In the genomic region with DNA sequence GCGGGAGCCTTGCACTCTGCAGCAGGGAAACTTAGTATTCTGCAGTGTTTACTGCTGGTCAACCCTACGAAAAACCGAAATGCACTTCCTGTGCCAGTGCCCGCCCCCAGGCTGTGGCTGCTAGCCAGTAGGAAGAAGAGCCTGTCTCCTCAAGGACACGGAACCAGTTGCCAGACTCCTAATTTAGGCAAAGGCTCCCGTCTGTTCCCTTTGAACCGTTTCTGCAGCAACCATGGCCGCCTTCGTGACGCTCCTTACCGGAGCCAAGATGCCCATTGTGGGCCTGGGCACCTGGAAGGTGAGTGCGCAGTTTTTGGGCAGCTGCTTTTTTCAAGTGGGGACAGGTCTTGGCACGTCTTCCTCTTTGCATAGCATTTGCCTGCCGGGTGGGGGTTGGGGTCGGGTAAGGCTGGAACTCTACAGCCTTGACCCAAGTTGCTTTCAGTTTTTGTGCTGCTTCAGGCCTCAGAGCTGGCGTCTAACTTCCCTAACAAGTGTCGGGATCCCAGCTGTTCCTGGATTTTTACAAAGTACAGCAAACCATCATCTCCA, we compare ENCODE assay signal across 8 mouse cellular contexts. TPM values are rescaled to one million over a fixed set of nuclear protein-coding genes. Genes with fewer than 3 reads are reported as not detected.
DNase-seq lines count a peak whose midpoint lies in the region; ATAC-seq and TF ChIP-seq lines count a peak whose summit lies in the region.

A gene (plus strand): TSS at position 109 of the 552 bp plus-strand sequence.

- no peaks in the 10 kb centered on the region for H3K79me2 ChIP-seq in heart, adult 2 months (replicated peaks; ENCODE audit: control insufficient read depth, insufficient read depth, low read length)

- TF ChIP-seq EP300 in heart, adult 2 months (IDR thresholded peaks at IDR 0.05; ENCODE audit: insufficient read depth, low read depth, low read length): 0 out of 2 replicates have a peak, but pooled peaks have one; percentile 5

- ATAC-seq in embryonic facial prominence, embryonic 13.5 days (ENCODE audit: insufficient number of reproducible peaks, insufficient read depth, low FRiP score, low TSS enrichment, low read depth): no peak
- ATAC-seq in limb, embryonic 11.5 days (ENCODE audit: insufficient number of reproducible peaks, low FRiP score, low TSS enrichment, low read depth): 0 out of 2 replicates have a peak, but pooled peaks have one; percentile 47
- ATAC-seq in midbrain, embryonic 13.5 days: peak; percentile 72

- H3K4me3 ChIP-seq in embryonic facial prominence, embryonic 13.5 days: peak within 1 kb of the TSS; percentile 47
- peak within 1 kb of the TSS; percentile 70 for H3K4me3 ChIP-seq in heart, adult 2 months
- peak within 1 kb of the TSS; percentile 64 for H3K4me3 ChIP-seq in kidney, adult 2 months (ENCODE audit: insufficient read depth, low read depth, low read length)
- peak within 1 kb of the TSS; percentile 41 for H3K4me3 ChIP-seq in limb, embryonic 11.5 days (ENCODE audit: low read depth, low read length)
- H3K4me3 ChIP-seq in midbrain, embryonic 13.5 days (replicated peaks): peak within 1 kb of the TSS; percentile 46

- H3K27ac ChIP-seq in embryonic facial prominence, embryonic 13.5 days: peak within 1 kb of the TSS; percentile 76
- peak within 1 kb of the TSS; percentile 86 for H3K27ac ChIP-seq in heart, adult 2 months
- peak within 1 kb of the TSS; percentile 36 for H3K27ac ChIP-seq in kidney, adult 2 months (ENCODE audit: insufficient read depth, low read depth, low read length)
- no peak within 1 kb of the TSS for H3K27ac ChIP-seq in limb, embryonic 11.5 days (replicated peaks; ENCODE audit: low read depth, low read length)
- H3K27ac ChIP-seq in midbrain, embryonic 13.5 days: peak within 1 kb of the TSS; percentile 25; the same call in 1 of the 2 replicates

- DNase-seq in 416B (ENCODE audit: low read depth): peak; percentile 91
- DNase-seq in adrenal gland, postnatal 36 days: peak; percentile 90 to 92
- DNase-seq in heart, adult 2 months: peak; percentile 84 to 88
- peak; percentile 93 for DNase-seq in kidney, adult 2 months
- DNase-seq in limb, embryonic 11.5 days (ENCODE audit: low spot score): peak; percentile 71
- DNase-seq in spleen, adult 18-20 months: peak; percentile 60 to 71

- TF ChIP-seq CTCF in heart, adult 2 months (IDR thresholded peaks at IDR 0.05): no peak
- no peak for TF ChIP-seq CTCF in kidney, adult 2 months (conservative IDR thresholded peaks at IDR 0.05; ENCODE audit: insufficient read depth, insufficient read length, low read depth, low read length)

- peak within 1 kb of the TSS; percentile 68 for H3K4me2 ChIP-seq in embryonic facial prominence, embryonic 13.5 days
- peak within 1 kb of the TSS; percentile 66 for H3K4me2 ChIP-seq in limb, embryonic 11.5 days (ENCODE audit: low read depth, severe bottlenecking)
- H3K4me2 ChIP-seq in midbrain, embryonic 13.5 days (replicated peaks): peak within 1 kb of the TSS; percentile 68

- H3K4me1 ChIP-seq in embryonic facial prominence, embryonic 13.5 days: peaks cover 21% of the 10 kb centered on the region
- no peaks in the 10 kb centered on the region; the same call in 1 of the 2 replicates for H3K4me1 ChIP-seq in heart, adult 2 months (ENCODE audit: control insufficient read depth, insufficient read depth, low read length)
- no peaks in the 10 kb centered on the region for H3K4me1 ChIP-seq in kidney, adult 2 months (ENCODE audit: control insufficient read depth, insufficient read depth, low read length)
- H3K4me1 ChIP-seq in limb, embryonic 11.5 days (ENCODE audit: control insufficient read depth, insufficient read depth, low read length): no peaks in the 10 kb centered on the region
- peaks cover 13% of the 10 kb centered on the region for H3K4me1 ChIP-seq in midbrain, embryonic 13.5 days (replicated peaks)

- peak; percentile 54; the same call in 1 of the 2 replicates for TF ChIP-seq POLR2A in heart, adult 2 months (IDR thresholded peaks at IDR 0.05; ENCODE audit: insufficient read depth, low read depth, low read length)
- no peak for TF ChIP-seq POLR2A in kidney, adult 2 months (IDR thresholded peaks at IDR 0.05; ENCODE audit: low read depth, low read length)

- H3K9ac ChIP-seq in embryonic facial prominence, embryonic 13.5 days: peak within 1 kb of the TSS; percentile 63
- H3K9ac ChIP-seq in heart, adult 2 months (ENCODE audit: low read depth, low read length): peak within 1 kb of the TSS; percentile 49
- peak within 1 kb of the TSS; percentile 17 for H3K9ac ChIP-seq in limb, embryonic 11.5 days (ENCODE audit: low read length)
- peak within 1 kb of the TSS; percentile 54 for H3K9ac ChIP-seq in midbrain, embryonic 13.5 days (replicated peaks)

- H3K27me3 ChIP-seq in embryonic facial prominence, embryonic 13.5 days: no peaks in the 10 kb centered on the region
- no peaks in the 10 kb centered on the region for H3K27me3 ChIP-seq in heart, adult 2 months (ENCODE audit: control insufficient read depth, insufficient read depth, low read length)
- H3K27me3 ChIP-seq in kidney, adult 2 months (replicated peaks; ENCODE audit: control insufficient read depth, insufficient read depth, low read length): no peaks in the 10 kb centered on the region
- H3K27me3 ChIP-seq in limb, embryonic 11.5 days (ENCODE audit: control insufficient read depth, insufficient read depth, low read length): no peaks in the 10 kb centered on the region
- H3K27me3 ChIP-seq in midbrain, embryonic 13.5 days: 0 out of 2 replicates have a peak, but pooled peaks cover 3% of the 10 kb centered on the region

- no peaks in the 10 kb centered on the region for H3K9me3 ChIP-seq in embryonic facial prominence, embryonic 13.5 days
- H3K9me3 ChIP-seq in limb, embryonic 11.5 days (ENCODE audit: control insufficient read depth, low read length): no peaks in the 10 kb centered on the region
- no peaks in the 10 kb centered on the region for H3K9me3 ChIP-seq in midbrain, embryonic 13.5 days

- under 1% methylated on average over 17 of the region's 17 CpGs for WGBS in embryonic facial prominence, embryonic 13.5 days
- under 1% methylated on average over 17 of the region's 17 CpGs for WGBS in heart, adult 2 months
- WGBS in kidney, adult 2 months: 1% methylated on average over 17 of the region's 17 CpGs
- under 1% methylated on average over 17 of the region's 17 CpGs for WGBS in limb, embryonic 11.5 days
- under 1% methylated on average over 17 of the region's 17 CpGs for WGBS in midbrain, embryonic 13.5 days

- H3K36me3 ChIP-seq in embryonic facial prominence, embryonic 13.5 days: no peaks in the 10 kb centered on the region; the same call in 1 of the 2 replicates
- no peaks in the 10 kb centered on the region for H3K36me3 ChIP-seq in heart, adult 2 months (ENCODE audit: control insufficient read depth, insufficient read depth, low read length)
- H3K36me3 ChIP-seq in kidney, adult 2 months (ENCODE audit: control insufficient read depth, insufficient read depth, low read length): peaks cover 2% of the 10 kb centered on the region; the same call in 1 of the 2 replicates
- no peaks in the 10 kb centered on the region for H3K36me3 ChIP-seq in limb, embryonic 11.5 days (ENCODE audit: control insufficient read depth, insufficient read depth, low read length)
- H3K36me3 ChIP-seq in midbrain, embryonic 13.5 days: no peaks in the 10 kb centered on the region

- intact Hi-C loops in heart, adult 2 months (cut with DNase I): no loop called here

RNA-seq across cellular contexts. Expression of the gene that starts here (rescaled TPM):
- 100 to 1,000 TPM; 142 to 220 TPM for total RNA-seq in adrenal gland, postnatal 36 days (2021)
- 13.2 and 13.5 TPM in 2 replicates for polyA plus RNA-seq in embryonic facial prominence, embryonic 13.5 days (2015; fragmentation: Nextera tagmentation; extraction: Ambion mirVana)
- total RNA-seq in heart, adult 2 months (2021): 10 to 100 TPM; 53.8 to 63.5 TPM
- polyA plus RNA-seq in heart, adult 2 months (2012; rRNA removed): 50.5 and 89.4 TPM in 2 replicates
- polyA plus RNA-seq in kidney, adult 2 months (2012; rRNA removed): 40.1 and 42.2 TPM in 2 replicates
- 17.7 and 18.6 TPM in 2 replicates for polyA plus RNA-seq in limb, embryonic 11.5 days (2014; fragmentation: Nextera tagmentation; extraction: Ambion mirVana)
- 8.1 and 8.4 TPM in 2 replicates for polyA plus RNA-seq in midbrain, embryonic 13.5 days (2015; fragmentation: Nextera tagmentation; extraction: Ambion mirVana)
